Mouse (Mus musculus): ENCODE measurements around the gene Gm8334. TPM values are rescaled to one million over a fixed set of nuclear protein-coding genes. Genes with fewer than 3 reads are reported as not detected.
"Not testable (repeated sequence)": the region's sequence is repeated elsewhere in the genome, so short reads cannot be mapped to it uniquely, and the experiment has no call there.

Gene Gm8334
- polyA plus RNA-seq (2012; rRNA removed), result not detected in 2 replicates

DNA sequence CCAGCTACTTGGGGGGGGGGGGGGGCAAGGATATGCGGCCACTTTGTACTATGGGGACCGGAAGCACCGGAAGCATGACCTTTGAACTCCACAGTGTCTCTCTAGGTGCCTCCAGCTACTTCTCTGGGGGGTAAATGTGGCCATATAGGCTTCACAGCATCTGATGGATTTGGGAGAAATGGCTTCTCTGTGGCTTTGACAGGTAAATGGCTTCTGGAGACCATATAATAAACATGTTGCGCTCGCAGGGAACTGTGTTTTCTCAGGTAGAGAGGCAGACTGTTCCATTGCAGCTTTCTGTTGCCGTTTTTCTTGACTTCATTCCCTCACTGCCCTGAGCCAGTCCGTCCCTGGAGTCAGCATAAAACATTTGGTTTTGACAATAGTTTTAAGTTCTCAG lies at the start of gene Gm8334:
Gm8334 (minus strand) TSS at position 101 of the 400 bp plus-strand sequence.
- DNase-seq; H3K4me3 ChIP-seq (ENCODE audit: insufficient read depth, low read depth, low read length); H3K4me1 ChIP-seq (ENCODE audit: control insufficient read depth, insufficient read depth, low read length); H3K36me3 ChIP-seq (ENCODE audit: control insufficient read depth, insufficient read depth, low read length); H3K27me3 ChIP-seq (replicated peaks; ENCODE audit: control insufficient read depth, insufficient read depth, low read length); H3K27ac ChIP-seq (ENCODE audit: insufficient read depth, low read depth, low read length): not testable (repeated sequence)
- 88% methylated on average over 4 of the region's 7 CpGs for WGBS

DNA sequence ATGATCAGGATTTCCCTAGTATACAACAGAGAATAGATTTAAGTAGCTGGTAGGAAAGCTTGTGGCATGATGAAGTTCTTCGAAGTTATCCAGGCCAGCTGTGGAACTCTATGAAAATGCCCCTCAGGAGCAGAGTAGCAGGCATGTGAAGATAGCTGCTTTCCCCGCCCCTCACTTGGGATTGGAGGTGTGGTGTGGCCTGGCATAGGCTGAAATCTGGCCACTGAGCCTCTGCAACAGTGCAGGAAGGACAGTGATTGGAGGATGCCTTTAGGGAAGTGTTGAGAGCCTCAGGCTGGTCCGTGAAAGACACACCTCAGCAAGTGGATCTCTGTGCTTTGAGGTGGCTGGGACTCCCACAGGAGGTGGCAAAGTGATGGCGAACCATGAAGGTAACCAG lies 48.3 kb upstream of the Gm8334 start, which contains the start of gene Gm15127:
Gm15127 (plus strand) TSS at position 301 of the 400 bp plus-strand sequence.
- not testable (repeated sequence) for H3K4me3 ChIP-seq (ENCODE audit: insufficient read depth, low read depth, low read length); H3K4me1 ChIP-seq (ENCODE audit: control insufficient read depth, insufficient read depth, low read length); H3K27me3 ChIP-seq (replicated peaks; ENCODE audit: control insufficient read depth, insufficient read depth, low read length); H3K36me3 ChIP-seq (ENCODE audit: control insufficient read depth, insufficient read depth, low read length); H3K27ac ChIP-seq (ENCODE audit: insufficient read depth, low read depth, low read length); DNase-seq
- 71% methylated on average over 3 of the region's 4 CpGs for WGBS

Other genes with a start within 250 kb of the Gm8334 start
- not detected in 2 replicates for gene Gm15114, start 126.2 kb downstream of the Gm8334 start, polyA plus RNA-seq (2012; rRNA removed)
- not detected in 2 replicates for gene Gm15127, start 48.4 kb upstream of the Gm8334 start, polyA plus RNA-seq (2012; rRNA removed)
- not detected in 2 replicates for gene Luzp4, start 242.5 kb upstream of the Gm8334 start, polyA plus RNA-seq (2012; rRNA removed)